Mouse (Mus musculus) kidney, postnatal 25 days (tissue): ENCODE measurements around the gene Olfr1238.

Experiments
- DNase-seq, 2 experiments: peaks; one replicate each; pipeline ENCODE4 v3.0.0; 2021; ENCODE audit warnings: mixed read lengths in 2 of 2

Olfr1238 gene

GRCm38 (mm10) chr2:89409576-89409975, at the start of gene Olfr1238:
Gene Olfr1238 (minus strand): TSS chr2:89409676.
- no peak for DNase-seq

DNA sequence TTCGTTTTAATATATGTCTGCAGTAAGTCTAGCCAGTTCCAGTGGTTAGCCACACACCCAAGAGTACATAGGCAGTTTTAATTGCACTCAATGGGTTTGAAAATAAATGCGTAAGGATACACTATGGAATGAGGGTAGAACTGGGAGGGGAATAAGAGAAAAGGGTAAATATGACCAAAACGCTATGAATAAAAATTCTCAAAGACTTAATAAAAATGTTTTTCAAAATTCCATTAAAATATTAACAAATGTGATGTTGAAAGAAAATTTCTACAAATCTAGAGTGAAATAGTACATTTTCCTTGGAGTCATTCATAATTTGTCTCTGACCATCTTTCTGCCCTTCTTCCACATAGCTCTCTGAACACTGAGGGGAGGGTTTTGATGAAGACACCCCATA, 33.4 kb upstream of the Olfr1238 start, which contains the start of gene Olfr1240:
TSS of gene Olfr1240 (minus strand) at position 101 of the 400 bp plus-strand sequence.
- DNase-seq: no peak

- DNase-seq: no peak
Measured at GRCm38 (mm10) chr2:89420307-89420706, 10.8 kb upstream of the Olfr1238 start, which contains the start of gene Olfr1239. Gene Olfr1239 (minus strand): TSS chr2:89420407.

DNA sequence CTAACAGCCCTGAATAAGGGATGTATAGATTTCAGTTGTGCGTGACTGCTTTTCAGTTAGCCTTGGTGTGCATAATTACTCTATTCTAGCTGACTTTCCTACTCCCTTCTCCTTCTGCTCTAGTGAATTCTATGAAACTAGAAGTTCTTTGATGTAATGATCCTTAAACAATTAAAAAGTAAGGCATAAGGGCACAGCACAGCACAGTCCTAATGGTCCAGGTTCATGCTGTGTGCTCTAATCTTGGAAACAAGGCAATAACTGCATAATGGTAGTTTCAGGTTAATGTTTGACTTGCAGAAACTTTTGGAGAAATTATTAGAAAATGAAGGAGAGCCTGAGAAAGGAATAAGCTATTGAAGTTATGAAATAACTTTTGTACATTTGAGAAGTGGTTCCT, 5.1 kb upstream of the Olfr1238 start:
- no peak for DNase-seq

- DNase-seq: no peak
Measured at GRCm38 (mm10) chr2:89400882-89401281, 8.6 kb downstream of the Olfr1238 start.

- no peak for DNase-seq
Measured at GRCm38 (mm10) chr2:89364765-89365164, 44.7 kb downstream of the Olfr1238 start, which contains the start of gene Olfr1234. Gene Olfr1234 (minus strand): TSS chr2:89364865.
